Mouse (Mus musculus) layer of hippocampus, adult 9-11 months (tissue): ENCODE data around the gene Pip4k2c.

Experiments used
- DNase-seq: peaks from one replicate; pipeline ENCODE4 v3.0.0; 2022

Gene Pip4k2c

DNA sequence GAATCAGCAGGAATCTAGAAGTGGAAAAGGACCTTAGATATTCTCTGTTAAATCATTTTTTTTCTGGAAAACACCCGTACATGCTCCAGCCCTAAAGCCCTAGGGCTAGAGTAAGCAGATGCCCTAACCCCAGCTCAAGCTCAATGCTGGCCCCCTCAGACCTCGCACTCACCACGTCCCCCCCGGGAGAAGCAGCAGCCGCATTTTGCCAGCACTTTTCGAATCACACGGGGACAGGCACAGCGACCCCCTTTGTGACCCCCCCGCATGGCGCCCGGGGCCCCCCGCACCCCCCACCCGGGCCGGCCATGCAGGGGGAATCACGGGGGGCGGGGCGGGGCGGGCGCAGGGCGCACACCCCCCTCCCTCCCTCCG is 23.3 kb downstream of the Pip4k2c start:
- no peak for DNase-seq

DNA sequence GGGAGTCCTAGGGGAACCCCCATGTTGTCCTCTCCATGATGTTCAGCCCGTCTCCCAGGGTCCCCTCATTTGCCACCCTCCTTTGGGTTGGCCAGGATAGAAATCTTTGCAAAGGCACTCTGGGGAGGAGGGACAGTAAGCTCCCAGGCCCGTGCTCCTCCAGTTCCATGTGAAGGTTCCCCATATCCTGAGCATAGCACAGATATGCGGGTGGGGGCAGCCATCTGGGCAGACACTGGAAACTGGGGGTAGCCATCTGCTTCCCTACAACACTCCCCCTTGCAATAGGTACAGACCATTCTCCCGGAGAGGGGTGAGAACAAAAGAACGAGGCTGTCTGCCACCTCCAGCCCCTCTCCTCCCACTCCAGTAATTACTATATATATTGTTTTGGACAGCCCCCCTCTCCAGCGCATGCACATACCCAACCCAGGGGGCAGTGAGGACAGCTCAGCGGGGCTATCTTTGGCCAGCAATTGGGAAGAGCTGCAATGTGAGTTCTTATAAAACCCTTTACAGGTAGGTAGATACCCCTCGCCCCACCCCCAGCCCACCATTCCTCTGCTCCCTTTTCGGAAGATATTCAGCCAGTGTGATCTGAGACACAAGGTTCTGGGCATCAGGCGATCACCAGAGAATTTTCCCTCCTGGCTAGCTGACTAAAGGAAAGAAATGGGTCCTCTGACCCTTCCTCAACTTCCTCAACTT is 23.9 kb downstream of the Pip4k2c start:
- DNase-seq, result peak; percentile 94

DNA sequence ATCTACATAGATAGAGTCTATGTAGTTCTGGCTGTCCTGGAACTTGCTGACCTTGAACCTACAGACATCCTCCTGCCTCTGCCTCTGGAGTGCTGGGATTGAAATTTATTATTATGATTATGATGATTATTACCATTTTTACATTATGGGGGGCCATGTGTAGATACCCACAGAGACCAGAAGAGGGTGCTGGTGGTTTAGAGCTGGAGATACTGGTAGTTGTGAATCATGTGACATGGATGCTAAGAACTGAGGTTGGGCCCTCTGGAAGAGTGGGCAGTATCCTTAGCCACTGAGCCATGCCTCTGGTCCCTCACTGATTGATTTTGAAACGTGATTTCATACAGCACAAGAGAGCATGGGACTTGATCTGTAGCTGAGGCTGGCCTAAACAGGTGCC is 24.9 kb downstream of the Pip4k2c start:
- no peak for DNase-seq

DNA sequence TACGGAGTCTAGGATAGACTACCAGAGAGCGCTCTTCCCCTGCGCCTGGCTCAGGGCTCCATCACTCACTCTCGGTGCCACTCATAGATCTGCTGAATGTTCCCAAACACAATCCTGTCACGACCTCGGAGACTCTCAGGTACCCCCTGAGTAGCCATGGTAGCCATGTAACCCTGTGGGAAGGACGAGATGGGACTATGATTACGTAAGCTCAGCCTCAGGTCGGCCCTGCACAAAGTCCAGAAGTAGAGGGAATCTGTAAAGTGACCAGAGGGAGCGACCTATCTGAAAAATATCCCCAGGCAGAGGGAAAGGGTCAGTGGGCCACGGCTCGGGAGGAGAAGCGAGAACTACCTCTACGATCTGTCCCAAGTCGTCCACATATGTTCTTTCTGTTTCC is 25.9 kb downstream of the Pip4k2c start:
- no peak for DNase-seq

DNA sequence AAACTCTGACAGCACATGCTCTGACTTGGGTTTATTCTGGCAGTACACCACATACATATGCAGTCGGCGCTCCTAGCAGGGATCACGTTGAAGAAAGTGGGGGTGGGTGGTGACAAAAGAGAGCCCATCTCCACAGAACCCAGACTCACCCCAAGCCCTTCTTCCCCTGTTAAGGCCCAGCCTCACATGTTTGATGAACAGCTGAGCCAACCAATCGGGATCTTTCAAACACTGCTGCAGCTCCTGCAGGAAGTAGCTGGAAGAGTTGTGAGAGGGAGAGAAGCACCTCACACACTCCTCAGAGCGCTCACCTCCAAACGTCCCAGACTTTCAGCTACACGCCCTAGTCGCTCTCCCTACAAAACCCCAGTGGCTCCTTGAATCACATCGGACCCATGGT is 26.3 kb downstream of the Pip4k2c start:
- DNase-seq, result no peak

DNA sequence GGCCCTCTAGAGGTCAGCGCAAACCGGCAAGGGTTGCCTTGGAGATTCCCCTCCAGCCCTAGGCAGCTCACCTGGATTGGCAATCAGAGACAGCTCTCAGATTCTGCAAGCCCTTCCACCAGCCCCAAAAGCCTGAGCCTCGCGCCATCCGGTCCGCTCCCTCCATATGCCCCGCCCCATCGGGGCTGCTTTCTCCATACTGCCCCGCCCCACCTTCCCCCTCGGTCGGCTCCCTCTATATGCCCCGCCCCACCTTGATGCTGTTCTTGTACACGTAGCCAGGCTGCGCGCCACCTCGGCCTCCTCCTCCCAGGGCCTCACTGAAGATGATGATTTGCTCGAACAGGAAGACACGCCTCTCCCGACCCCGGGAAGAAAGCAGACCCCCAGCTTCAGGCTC is 27.6 kb downstream of the Pip4k2c start:
- DNase-seq, result no peak

DNA sequence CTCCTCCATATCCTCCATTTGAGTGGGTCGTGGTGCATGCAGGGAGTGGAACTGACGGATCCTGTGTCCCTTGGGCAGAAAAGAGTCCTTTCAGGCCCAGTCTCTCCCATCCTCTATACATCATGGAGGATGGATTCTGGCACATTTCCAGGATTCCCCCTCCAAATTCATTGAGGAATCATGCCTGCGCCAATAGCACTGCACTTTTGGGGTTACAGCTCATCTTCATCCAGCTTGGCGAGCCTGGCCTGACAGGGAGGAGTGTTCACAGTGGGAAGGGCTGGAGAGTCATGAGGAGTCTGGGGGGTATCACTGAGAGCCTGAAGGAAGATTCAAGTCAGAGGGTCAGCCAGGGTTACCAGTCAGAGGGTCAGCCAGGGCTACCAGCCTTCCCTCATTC is 28.8 kb downstream of the Pip4k2c start:
- DNase-seq, result no peak

DNA sequence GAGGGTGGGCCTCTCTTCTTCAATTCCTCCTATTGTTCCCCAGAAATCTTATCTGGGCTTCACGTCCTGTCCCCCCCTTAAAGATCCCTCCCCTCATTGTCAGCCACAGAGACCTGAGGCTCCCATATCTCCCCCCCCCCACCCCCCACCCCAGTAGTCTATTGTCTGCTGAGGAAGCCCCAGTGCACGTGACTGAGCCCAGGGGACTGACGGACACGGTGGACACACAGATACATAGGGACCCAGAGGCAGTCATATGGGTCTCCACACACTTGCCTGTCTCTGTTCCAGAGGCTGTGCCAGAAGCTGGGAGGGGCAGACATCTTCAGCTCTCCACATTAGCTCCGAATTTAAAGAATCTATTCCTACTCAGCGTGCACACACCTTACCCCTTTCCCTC is 29.8 kb downstream of the Pip4k2c start:
- DNase-seq, result no peak

DNA sequence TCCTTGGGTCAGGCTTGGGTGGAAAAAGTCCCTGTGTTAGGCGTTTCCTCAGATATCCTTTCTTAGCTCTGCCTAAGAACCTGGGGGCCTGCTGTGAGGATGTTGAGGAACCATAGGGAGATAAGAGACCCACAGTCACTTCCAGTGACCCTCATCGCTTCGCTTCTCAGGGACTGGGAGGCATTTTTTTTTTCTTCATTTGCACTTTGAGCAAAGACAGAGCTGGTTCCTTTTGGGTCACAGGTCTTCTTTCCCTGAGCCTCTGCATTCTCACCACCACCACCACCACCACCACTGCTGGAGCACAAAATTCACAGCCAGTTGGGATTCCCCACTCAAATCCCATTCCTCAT is 30.7 kb downstream of the Pip4k2c start:
- no peak for DNase-seq

DNA sequence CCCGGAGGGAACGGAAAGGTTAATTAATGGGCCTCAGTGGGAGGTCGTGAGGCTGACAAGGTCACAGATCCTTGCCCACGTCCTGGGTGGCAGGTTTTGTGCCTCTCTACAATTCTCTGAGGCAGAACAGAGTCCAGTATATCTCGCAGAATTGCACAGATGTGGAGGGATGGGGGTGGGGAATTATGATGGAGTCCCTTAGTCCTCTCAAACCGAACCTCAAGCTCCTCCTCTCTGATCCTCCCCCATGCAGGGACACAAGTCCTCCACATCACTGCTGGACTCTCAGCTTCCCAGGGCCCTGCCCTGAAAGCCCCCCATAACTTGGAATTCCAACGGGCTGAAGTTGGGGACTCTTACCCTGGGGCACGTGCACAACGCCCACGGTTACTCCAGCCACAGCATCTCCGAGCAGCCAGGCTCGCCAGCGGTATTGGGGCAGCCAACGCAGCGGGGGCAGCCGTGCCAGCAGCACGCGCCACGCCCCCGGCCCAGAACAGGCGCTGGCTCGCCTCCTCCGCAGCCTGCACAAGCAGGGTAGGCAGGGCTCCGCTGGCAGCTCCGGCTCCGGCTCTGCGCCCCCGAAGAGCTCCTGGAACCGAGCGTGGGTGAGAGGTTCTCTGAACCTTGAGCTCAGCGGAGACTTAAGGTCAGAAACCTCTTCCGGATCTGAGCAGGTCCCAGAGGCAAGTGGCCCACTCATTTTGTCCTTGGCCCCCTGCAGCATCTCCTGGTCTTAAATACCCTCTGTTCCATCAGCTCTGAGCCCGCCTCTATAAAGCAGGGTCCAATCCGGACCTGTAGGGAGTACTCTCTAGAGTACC is 31.3 kb downstream of the Pip4k2c start, which contains the start of gene Slc26a10:
TSS of gene Slc26a10 (minus strand) at position 775 of the 824 bp plus-strand sequence.
- peak; percentile 74 for DNase-seq

DNA sequence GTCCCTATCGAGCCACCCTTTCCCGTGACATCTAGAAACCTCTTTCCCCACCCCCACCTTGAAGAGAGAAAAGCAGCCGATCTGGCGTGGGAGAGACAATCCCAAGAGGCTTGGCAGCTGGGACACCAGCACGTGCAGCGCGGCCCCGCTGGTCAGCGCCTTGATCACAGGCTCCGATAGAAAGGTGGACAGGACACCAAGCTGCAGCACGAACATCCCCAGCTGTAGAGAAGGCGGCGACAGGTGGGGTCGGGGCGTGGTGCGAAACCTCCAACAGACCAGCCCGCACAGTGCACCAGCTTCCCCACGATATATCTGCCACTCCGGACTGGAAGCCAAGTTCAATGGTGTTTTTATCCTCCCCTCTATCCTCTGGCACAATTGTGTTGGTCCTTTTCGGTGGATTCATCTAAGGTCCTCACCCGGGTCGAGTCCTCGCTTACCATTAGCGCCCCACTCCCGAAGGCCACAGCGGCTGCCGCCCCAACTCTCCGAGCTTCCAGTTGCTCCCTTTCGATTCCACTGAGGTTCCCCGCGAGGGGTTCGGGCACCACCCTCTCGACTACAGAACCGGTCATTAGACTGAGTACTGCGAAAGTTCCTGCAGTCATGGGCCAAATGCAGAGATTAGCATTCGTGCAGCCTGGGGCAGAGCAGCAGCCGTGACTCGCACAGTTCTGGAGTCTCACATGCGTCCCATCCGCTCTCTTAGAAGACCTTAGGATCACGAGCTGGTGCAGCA is 32.9 kb downstream of the Pip4k2c start:
- no peak for DNase-seq

DNA sequence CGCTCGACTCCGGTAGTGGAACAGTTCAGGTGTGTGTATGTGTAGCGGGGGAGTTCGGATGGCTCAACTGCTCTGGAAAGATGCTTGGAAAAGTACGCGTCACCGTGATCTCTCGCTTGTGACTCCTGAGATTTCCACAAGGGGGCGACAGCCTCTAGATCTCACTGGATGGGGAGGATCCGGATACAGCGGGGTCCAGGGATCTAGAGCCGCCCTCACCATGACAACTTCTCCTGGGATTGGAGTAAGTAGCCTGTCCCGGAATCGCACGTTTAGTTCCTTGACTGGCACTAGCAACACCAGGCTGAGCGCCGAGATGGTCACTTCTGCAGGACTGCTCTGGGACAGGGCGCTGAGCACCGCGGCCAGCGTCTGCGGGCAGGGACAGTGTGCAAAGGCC is 33.7 kb downstream of the Pip4k2c start:
- peak; percentile 69 for DNase-seq

DNA sequence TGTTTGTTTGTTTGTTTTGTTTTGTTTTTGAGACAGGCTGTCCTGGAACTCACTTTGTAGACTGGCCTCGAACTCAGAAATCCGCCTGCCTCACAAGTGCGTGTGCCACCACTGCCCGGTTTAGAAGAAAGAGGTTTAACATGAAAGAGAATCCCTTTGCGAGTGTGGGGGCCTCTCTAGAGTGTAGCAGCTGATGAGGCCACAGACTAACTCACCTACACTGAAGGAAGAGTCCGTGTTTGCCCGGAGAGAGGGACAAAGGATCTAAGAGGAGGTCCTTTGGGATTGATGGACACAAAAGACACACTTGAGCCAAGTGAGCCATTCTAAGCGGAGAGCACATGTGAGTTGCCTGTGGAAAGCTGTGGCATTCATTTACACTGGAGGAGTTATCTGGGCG is 34.1 kb downstream of the Pip4k2c start:
- no peak for DNase-seq

DNA sequence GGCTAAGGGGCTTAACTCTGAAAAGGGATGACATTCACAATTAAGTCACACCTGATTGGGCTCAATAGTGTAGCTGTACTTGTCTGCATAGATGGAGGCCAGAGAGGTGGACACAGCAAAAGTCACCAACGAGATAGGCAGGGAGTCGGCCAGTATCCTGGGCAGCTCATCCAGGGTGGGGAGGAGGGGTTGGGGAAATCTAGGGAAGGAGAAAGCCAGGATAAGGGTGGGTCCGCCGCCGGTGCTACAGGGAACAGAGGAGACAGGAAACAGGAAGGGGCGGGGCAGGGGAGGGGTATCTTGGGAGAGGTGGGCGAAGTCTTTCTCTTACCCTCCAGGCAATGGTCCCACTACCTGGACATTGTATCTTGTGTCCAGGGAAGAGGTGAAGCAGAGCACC is 34.6 kb downstream of the Pip4k2c start:
- no peak for DNase-seq

DNA sequence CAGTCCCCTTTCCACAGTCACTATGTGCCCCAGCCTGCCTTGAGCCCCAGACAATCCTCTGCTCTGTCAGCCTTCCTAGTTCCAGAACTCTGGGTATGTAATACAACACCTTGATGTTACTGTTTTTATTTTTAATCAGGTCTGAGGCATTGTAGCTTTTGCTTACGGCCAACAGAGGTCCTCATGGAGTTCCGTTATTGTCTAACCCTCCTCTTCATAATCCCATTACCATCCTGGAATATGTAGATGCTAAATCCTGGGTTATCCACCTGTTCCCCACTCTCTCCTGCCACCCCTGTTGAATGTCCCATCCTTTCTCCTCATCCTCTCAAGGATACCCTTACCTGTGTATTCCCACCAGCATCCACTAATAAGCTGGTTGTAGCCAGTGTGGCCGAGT is 35.2 kb downstream of the Pip4k2c start:
- DNase-seq, result no peak

DNA sequence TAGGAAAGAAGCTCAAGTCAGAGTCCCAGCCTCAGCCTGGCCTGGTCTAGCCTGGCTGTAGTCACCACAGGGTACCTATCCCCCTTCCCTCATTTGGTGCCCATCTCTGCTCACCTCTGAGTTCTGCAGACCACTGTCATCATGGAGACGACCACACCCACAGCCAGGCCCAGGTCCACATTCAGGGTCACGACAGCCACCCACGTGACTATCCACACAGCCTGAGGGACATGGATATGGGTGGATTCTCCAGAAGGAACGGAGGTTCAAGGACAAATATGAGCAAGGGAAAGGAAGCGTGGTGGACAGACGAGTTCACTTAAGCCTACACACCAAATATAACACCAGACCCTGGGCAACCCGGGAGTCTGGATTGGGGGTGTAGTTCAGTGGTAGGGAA is 37.2 kb downstream of the Pip4k2c start:
- no peak for DNase-seq

DNA sequence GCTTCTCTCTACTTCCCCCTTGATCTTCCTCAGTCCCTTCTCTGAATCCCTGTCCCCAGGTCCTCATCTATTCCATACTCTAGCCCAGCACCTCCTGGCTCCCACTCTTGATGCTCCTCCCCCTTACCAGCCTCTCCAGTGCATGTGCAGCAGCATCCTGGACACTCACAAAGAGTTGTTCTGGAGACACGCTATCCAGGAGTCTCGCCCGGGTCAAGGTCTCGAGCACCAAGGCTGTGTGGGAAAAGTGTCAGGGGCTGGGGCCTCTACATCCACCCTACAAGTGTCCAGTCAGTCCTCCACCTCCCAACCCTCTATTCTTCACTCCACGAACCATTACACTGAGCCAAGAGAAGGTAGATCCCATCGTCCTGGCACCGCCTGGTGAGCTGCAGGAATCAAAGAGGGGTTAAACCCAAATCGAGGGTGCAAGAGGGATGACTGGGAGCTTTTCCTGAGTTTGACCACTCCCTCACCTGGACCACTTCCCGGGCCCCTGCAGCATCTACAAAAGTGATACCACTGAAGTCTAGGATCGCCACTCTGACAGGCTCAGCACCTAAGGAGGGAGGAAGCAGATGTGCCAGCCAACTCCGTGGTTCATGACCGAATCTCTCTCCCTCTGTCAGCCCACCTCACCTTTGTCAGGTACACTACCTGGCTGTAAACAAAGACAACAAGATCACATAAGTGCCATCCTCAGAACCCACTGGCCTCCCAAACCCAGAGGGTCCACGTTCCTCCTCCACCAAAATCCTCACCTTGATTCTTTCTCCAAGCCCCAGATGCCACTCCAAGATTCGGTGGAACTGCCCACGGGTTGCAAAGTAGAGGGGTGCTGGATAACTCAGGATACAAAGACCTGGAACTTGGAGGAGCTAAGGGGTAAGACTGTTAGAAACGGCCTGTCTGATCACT is 38.0 kb downstream of the Pip4k2c start:
- DNase-seq, result no peak

DNA sequence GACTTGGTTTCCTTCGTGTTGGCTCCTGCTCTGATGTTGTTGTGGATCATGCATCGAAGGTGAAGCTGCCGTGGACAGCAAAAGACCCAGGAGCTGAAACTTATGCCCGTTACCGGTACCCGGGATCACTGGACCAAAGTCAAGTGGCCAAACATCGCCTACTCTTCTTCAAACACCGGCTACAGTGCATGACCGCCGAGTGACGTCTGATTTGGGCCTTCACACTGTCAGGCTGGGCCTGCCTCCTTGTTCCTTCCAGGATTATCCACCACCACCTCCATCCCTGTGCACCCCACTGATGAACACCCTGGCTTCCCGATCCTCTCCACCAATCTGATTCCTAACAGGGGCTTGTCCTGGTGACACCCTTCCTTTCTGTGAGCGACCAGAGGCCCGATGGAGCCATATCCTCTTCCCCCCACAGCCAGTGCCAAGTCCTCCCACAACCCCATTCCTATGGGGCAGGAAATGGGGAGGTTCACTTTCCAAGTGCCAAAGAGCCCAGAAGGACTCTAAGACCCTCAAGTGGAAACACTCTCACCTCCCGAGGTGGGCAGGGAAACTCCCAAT is 39.7 kb downstream of the Pip4k2c start:
- DNase-seq, result no peak

DNA sequence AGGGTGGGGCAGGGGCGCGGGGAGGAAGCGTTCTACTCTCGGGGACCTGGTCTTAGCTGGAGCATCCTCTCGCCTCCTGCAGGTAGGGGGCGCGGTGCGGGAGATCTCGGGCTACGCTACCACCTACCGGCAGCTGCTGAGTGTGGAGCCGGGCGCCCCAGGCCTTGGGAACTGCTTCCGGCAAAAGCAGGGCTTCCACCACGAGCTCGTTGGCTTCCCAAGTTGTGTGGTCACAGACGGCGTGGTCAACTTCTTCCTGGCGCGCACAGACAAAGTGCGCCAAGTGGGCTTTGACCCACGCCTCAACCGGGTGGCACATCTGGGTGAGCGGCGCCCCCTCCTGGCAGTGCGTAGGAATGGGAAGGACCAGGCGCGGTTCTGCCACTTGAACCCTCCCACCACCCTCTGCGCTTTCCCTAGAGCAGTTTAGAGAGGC is 40.5 kb downstream of the Pip4k2c start:
- DNase-seq, result no peak

DNA sequence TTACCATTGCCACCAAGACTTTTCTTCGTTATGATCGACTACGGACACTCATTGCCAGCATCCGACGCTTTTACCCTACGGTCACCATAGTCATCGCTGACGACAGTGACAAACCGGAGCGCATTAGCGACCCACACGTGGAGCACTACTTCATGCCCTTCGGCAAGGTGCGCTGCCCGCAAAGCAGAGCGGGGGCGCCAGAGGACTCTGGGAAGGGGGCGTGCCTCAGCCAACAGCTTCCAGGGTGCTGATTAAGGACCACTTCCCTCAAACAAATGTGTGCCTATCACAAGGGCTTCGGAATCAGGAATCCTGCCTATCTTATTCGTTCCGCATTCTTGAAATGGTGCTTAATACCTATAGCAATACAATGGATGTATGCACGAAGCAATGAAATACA is 41.4 kb downstream of the Pip4k2c start:
- DNase-seq, result no peak

DNA sequence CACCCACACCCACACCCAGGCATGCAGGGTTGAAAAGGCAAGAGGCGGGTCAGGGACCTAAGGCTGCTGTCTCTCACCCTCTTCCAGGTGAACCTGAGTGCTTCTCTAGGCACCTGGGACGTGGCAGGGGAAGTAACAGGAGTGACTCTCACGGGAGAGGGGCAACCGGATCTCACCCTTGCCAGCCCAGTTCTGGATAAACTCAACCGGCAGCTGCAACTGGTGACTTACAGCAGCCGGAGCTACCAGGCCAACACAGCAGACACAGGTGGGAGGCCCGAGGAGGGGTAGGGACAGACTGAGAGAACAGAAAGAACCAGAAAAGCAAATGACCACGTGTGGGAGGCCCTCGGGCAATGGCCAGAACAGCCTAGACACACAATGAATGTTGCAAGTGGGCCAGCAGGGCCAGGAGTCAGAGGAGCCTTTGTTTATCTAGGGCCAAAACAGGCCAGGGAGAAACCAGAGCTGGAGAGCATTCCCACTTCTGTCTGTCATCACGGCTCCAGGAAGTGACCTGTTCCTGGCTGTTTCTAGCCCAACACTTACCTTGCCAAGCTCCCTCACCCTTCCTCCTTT is 43.7 kb downstream of the Pip4k2c start:
- DNase-seq, result no peak
